Mouse (Mus musculus): ENCODE data around the gene Igf1r. TPM values are rescaled to one million over a fixed set of nuclear protein-coding genes. Genes with fewer than 3 reads are reported as not detected.

Igf1r gene
- total and polyA plus RNA-seq, 3 experiments = 4.3 to 9.1 (median 6.1) TPM

- H3K9me3 ChIP-seq (replicated peaks) = peaks cover 20% of the 10 kb centered on the region
- TF ChIP-seq CTCF (IDR thresholded peaks at IDR 0.05; ENCODE audit: low read depth, low read length) (peak; percentile 46; the same call in 1 of the 2 replicates), GATA1 (IDR thresholded peaks at IDR 0.05; ENCODE audit: borderline replicate concordance, low read length) (no peak)
- H3K4me3 ChIP-seq (ENCODE audit: low read depth, low read length) = no peak overlapping the region
- peak; percentile 60 for DNase-seq (ENCODE audit: low spot score)
- ATAC-seq (ENCODE audit: extremely low read depth, insufficient number of reproducible peaks, low FRiP score, poor library complexity, severe bottlenecking) = peak; percentile 28; the same call in 1 of the 2 replicates
- H3K4me1 ChIP-seq (ENCODE audit: insufficient read depth, low read depth, low read length) = 0 out of 2 replicates have a peak, but pooled peaks cover 2% of the 10 kb centered on the region
- no peaks in the 10 kb centered on the region for H3K36me3 ChIP-seq (replicated peaks)
- peaks cover 15% of the 10 kb centered on the region for H3K27me3 ChIP-seq (ENCODE audit: insufficient read depth, low read length)
These were observed 9.1 kb downstream of the Igf1r start for GRCm38 (mm10) chr7:67961567-67962267.

GRCm38 (mm10) chr7:67963691-67964090 is 11.1 kb downstream of the Igf1r start:
- TF ChIP-seq GATA2 (IDR thresholded peaks at IDR 0.05; ENCODE audit: borderline replicate concordance, low read depth, low read length) (no peak), CTCF (IDR thresholded peaks at IDR 0.05; ENCODE audit: low read depth, low read length) (no peak), POLR2AphosphoS5 (IDR thresholded peaks at IDR 0.05; ENCODE audit: insufficient replicate concordance, low read depth, low read length) (no peak), TAL1 (conservative IDR thresholded peaks at IDR 0.05; ENCODE audit: low read depth, low read length) (no peak), GATA1 (IDR thresholded peaks at IDR 0.05; ENCODE audit: borderline replicate concordance, low read length) (no peak)
- Histone ChIP-seq H3K9me3 (replicated peaks) (peaks cover 24% of the 10 kb centered on the region), H3K4me3 (ENCODE audit: low read depth, low read length) (no peak overlapping the region), H3K36me3 (replicated peaks) (no peaks in the 10 kb centered on the region), H3K4me1 (ENCODE audit: insufficient read depth, low read depth, low read length) (0 out of 2 replicates have a peak, but pooled peaks cover 2% of the 10 kb centered on the region), H3K27me3 (ENCODE audit: insufficient read depth, low read length) (peaks cover 21% of the 10 kb centered on the region)
- ATAC-seq (ENCODE audit: extremely low read depth, insufficient number of reproducible peaks, low FRiP score, poor library complexity, severe bottlenecking) (no peak), DNase-seq (ENCODE audit: low spot score) (no peak)

- ATAC-seq (ENCODE audit: extremely low read depth, insufficient number of reproducible peaks, low FRiP score, poor library complexity, severe bottlenecking) = no peak
- no peaks in the 10 kb centered on the region for H3K36me3 ChIP-seq (replicated peaks)
- peaks cover 23% of the 10 kb centered on the region for H3K27me3 ChIP-seq (ENCODE audit: insufficient read depth, low read length)
These were observed 15.8 kb downstream of the Igf1r start for GRCm38 (mm10) chr7:67968394-67968793.

GRCm38 (mm10) chr7:67969076-67969475 is 16.4 kb downstream of the Igf1r start:
- no peak for DNase-seq (ENCODE audit: low spot score)
- no peak overlapping the region for H3K4me3 ChIP-seq (ENCODE audit: low read depth, low read length)
- H3K4me1 ChIP-seq (ENCODE audit: insufficient read depth, low read depth, low read length) = peaks cover 10% of the 10 kb centered on the region
- ATAC-seq (ENCODE audit: extremely low read depth, insufficient number of reproducible peaks, low FRiP score, poor library complexity, severe bottlenecking) = no peak
- peaks cover 26% of the 10 kb centered on the region for H3K9me3 ChIP-seq (replicated peaks)
- H3K27me3 ChIP-seq (ENCODE audit: insufficient read depth, low read length) = peaks cover 23% of the 10 kb centered on the region
- TF ChIP-seq GATA1 (IDR thresholded peaks at IDR 0.05; ENCODE audit: borderline replicate concordance, low read length) = no peak
- TF ChIP-seq CTCF (IDR thresholded peaks at IDR 0.05; ENCODE audit: low read depth, low read length) = no peak
- TF ChIP-seq GATA2 (IDR thresholded peaks at IDR 0.05; ENCODE audit: borderline replicate concordance, low read depth, low read length) = no peak
- no peak for TF ChIP-seq TAL1 (conservative IDR thresholded peaks at IDR 0.05; ENCODE audit: low read depth, low read length)
- no peaks in the 10 kb centered on the region for H3K36me3 ChIP-seq (replicated peaks)

More at GRCm38 (mm10) chr7:67968394-67968793, 15.8 kb downstream of the Igf1r start:
- H3K9me3 ChIP-seq (replicated peaks) = peaks cover 29% of the 10 kb centered on the region
- peaks cover 8% of the 10 kb centered on the region for H3K4me1 ChIP-seq (ENCODE audit: insufficient read depth, low read depth, low read length)
- TF ChIP-seq POLR2AphosphoS5 (IDR thresholded peaks at IDR 0.05; ENCODE audit: insufficient replicate concordance, low read depth, low read length) (no peak), TAL1 (conservative IDR thresholded peaks at IDR 0.05; ENCODE audit: low read depth, low read length) (no peak), GATA1 (IDR thresholded peaks at IDR 0.05; ENCODE audit: borderline replicate concordance, low read length) (no peak), GATA2 (IDR thresholded peaks at IDR 0.05; ENCODE audit: borderline replicate concordance, low read depth, low read length) (no peak), CTCF (IDR thresholded peaks at IDR 0.05; ENCODE audit: low read depth, low read length) (no peak)
- no peak overlapping the region for H3K4me3 ChIP-seq (ENCODE audit: low read depth, low read length)
- no peak for DNase-seq (ENCODE audit: low spot score)

GRCm38 (mm10) chr7:67973180-67974014 is 20.8 kb downstream of the Igf1r start:
- DNase-seq (ENCODE audit: low spot score) (no peak), ATAC-seq (ENCODE audit: extremely low read depth, insufficient number of reproducible peaks, low FRiP score, poor library complexity, severe bottlenecking) (peak; percentile 48; the same call in 1 of the 2 replicates)
- Histone ChIP-seq H3K36me3 (replicated peaks) (no peaks in the 10 kb centered on the region), H3K4me3 (ENCODE audit: low read depth, low read length) (no peak overlapping the region), H3K4me1 (ENCODE audit: insufficient read depth, low read depth, low read length) (peaks cover 17% of the 10 kb centered on the region), H3K9me3 (replicated peaks) (peaks cover 9% of the 10 kb centered on the region), H3K27me3 (ENCODE audit: insufficient read depth, low read length) (peaks cover 9% of the 10 kb centered on the region; the same call in 1 of the 2 replicates)
- TF ChIP-seq GATA2 (IDR thresholded peaks at IDR 0.05; ENCODE audit: borderline replicate concordance, low read depth, low read length) (no peak), TAL1 (conservative IDR thresholded peaks at IDR 0.05; ENCODE audit: low read depth, low read length) (peak; percentile 38; the same call in 1 of the 2 replicates)

- no peak for DNase-seq (ENCODE audit: low spot score)
- H3K9me3 ChIP-seq (replicated peaks) = peaks cover 6% of the 10 kb centered on the region
- no peak for ATAC-seq (ENCODE audit: extremely low read depth, insufficient number of reproducible peaks, low FRiP score, poor library complexity, severe bottlenecking)
- H3K36me3 ChIP-seq (replicated peaks) = no peaks in the 10 kb centered on the region
- TF ChIP-seq GATA1 (IDR thresholded peaks at IDR 0.05; ENCODE audit: borderline replicate concordance, low read length) (no peak), TAL1 (conservative IDR thresholded peaks at IDR 0.05; ENCODE audit: low read depth, low read length) (no peak), CTCF (IDR thresholded peaks at IDR 0.05; ENCODE audit: low read depth, low read length) (no peak), POLR2AphosphoS5 (IDR thresholded peaks at IDR 0.05; ENCODE audit: insufficient replicate concordance, low read depth, low read length) (no peak), GATA2 (IDR thresholded peaks at IDR 0.05; ENCODE audit: borderline replicate concordance, low read depth, low read length) (no peak)
- H3K4me1 ChIP-seq (ENCODE audit: insufficient read depth, low read depth, low read length) = peaks cover 44% of the 10 kb centered on the region
- no peak overlapping the region for H3K4me3 ChIP-seq (ENCODE audit: low read depth, low read length)
- no peaks in the 10 kb centered on the region for H3K27me3 ChIP-seq (ENCODE audit: insufficient read depth, low read length)
These were observed 29.3 kb downstream of the Igf1r start for GRCm38 (mm10) chr7:67981956-67982355.
